Mouse (Mus musculus): ENCODE data around the gene Cactin.

The Cactin gene

GRCm38 (mm10) chr10:81365073-81365472 is 44.2 kb downstream of the Cactin start:
- no peak for DNase-seq (ENCODE audit: low spot score in 2 of 2)

GRCm38 (mm10) chr10:81365672-81366476 is 45.0 kb downstream of the Cactin start, which contains the start of gene 4930404N11Rik:
TSS of gene 4930404N11Rik (minus strand) at chr10:81365816.
- no peak for DNase-seq (ENCODE audit: low spot score in 2 of 2)

GRCm38 (mm10) chr10:81366477-81367206 is 45.7 kb downstream of the Cactin start:
- no peak for DNase-seq (ENCODE audit: low spot score in 2 of 2)

- DNase-seq (ENCODE audit: low spot score in 2 of 2), result no peak
These were observed 46.2 kb downstream of the Cactin start for GRCm38 (mm10) chr10:81367207-81367495.

- DNase-seq (ENCODE audit: low spot score in 2 of 2), result no peak
These were observed 54.4 kb downstream of the Cactin start for GRCm38 (mm10) chr10:81375322-81375721.
